Mouse (Mus musculus) small intestine, adult 2 months (tissue): ENCODE data around the gene Emp2.

ENCODE experiments used
- CTCF ChIP-seq: fragments of 200-500 bp; IDR thresholded peaks from 2 replicates; pipeline ENCODE4 v1.5.1; 2012; ENCODE audit warnings: low read depth, mild to moderate bottlenecking, control low read depth, inconsistent platforms, low read length, moderate library complexity, mixed read lengths; ENCODE audit not compliant: insufficient replicate concordance, insufficient read length; ENCODE audit errors: extremely low read depth
- POLR2A ChIP-seq: fragments of 200-500 bp; IDR thresholded peaks from 2 replicates; pipeline ENCODE4 v1.6.1; 2012; ENCODE audit warnings: low read depth, mild to moderate bottlenecking, control low read depth, inconsistent platforms, low read length, moderate library complexity

DNA sequence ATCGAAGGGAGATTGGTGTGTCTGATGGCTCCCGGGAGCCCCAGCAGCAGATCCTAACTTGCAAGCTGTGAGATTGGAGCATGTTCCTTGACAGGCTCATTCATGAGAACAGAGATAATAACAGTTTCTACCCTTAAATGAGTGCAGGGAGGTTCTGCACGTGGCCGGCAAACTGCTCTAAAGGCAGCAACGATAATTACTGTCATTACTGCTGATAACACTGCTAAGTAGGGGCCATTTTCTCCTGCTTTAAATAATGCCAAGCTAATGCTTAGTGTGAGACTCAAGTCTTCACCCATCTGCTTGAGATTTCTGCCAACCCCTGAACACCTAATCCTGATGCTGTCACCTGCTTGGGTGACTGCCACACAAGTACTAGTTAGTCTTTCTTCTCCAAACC is 6.4 kb downstream of the Emp2 start:
- TF ChIP-seq CTCF (no peak), POLR2A (no peak)
